Mouse (Mus musculus) myocyte (in vitro differentiated cells): Measurements from ENCODE around the gene Hax1. TPM values are rescaled to one million over a fixed set of nuclear protein-coding genes. Genes with fewer than 3 reads are reported as not detected.

Experiments used
- H3K27me3 ChIP-seq: one replicate; pipeline ENCODE4 v1.6.1; 2011; ENCODE audit not compliant: control insufficient read depth, insufficient read depth, insufficient read length
- H3K36me3 ChIP-seq: one replicate; pipeline ENCODE4 v1.6.1; 2011; ENCODE audit not compliant: control insufficient read depth, insufficient read depth
- H3K4me2 ChIP-seq: one replicate; pipeline ENCODE4 v1.6.1; 2011; ENCODE audit warnings: low read depth, control low read depth
- H3K4me3 ChIP-seq: one replicate; pipeline ENCODE4 v1.5.1; 2011; ENCODE audit warnings: mild to moderate bottlenecking, control low read depth, moderate library complexity
- H3K79me2 ChIP-seq: one replicate; pipeline ENCODE4 v1.6.1; 2011; ENCODE audit not compliant: control insufficient read depth, insufficient read depth
- H3ac ChIP-seq: one replicate; pipeline ENCODE4 v1.6.1; 2011; ENCODE audit not compliant: control insufficient read depth, insufficient read length
- CEBPB ChIP-seq: IDR thresholded peaks from 2 replicates; pipeline ENCODE4 v1.6.1; 2011; ENCODE audit warnings: mild to moderate bottlenecking, moderate library complexity; ENCODE audit not compliant: poor library complexity, insufficient read depth, severe bottlenecking
- E2F4 ChIP-seq: IDR thresholded peaks from one replicate; pipeline ENCODE4 v1.6.1; 2011; ENCODE audit warnings: mild to moderate bottlenecking, control low read depth, moderate library complexity; ENCODE audit not compliant: insufficient read depth
- MAX ChIP-seq: IDR thresholded peaks from one replicate; pipeline ENCODE4 v1.6.1; 2011; ENCODE audit warnings: low read depth, mild to moderate bottlenecking, control low read depth
- MYOD1 ChIP-seq, 3 experiments: IDR thresholded peaks; one replicate each; pipeline ENCODE4 v1.6.1; 2011; ENCODE audit warnings: control low read depth in 2 of 3, low read depth in 2 of 3, mild to moderate bottlenecking in 2 of 3, moderate library complexity in 1 of 3; ENCODE audit not compliant: insufficient read length in 2 of 3, control insufficient read depth in 1 of 3
- MYOG ChIP-seq, 3 experiments: IDR thresholded peaks; one replicate each; pipeline ENCODE4 v1.6.1; 2011; ENCODE audit warnings: control low read depth in 2 of 3, low read depth in 2 of 3, mild to moderate bottlenecking in 2 of 3; ENCODE audit not compliant: insufficient read length in 2 of 3, control insufficient read depth in 1 of 3, insufficient read depth in 1 of 3
- POLR2A ChIP-seq: IDR thresholded peaks from one replicate; pipeline ENCODE4 v1.6.1; 2011; ENCODE audit warnings: low read depth, mild to moderate bottlenecking, control low read depth, moderate library complexity; ENCODE audit not compliant: insufficient read length
- POLR2AphosphoS2 ChIP-seq: IDR thresholded peaks from one replicate; pipeline ENCODE4 v1.6.1; 2011; ENCODE audit warnings: low read depth, control low read depth; ENCODE audit not compliant: insufficient read length
- REST ChIP-seq: IDR thresholded peaks from one replicate; pipeline ENCODE4 v1.6.1; 2011; ENCODE audit warnings: mild to moderate bottlenecking, control low read depth, moderate library complexity; ENCODE audit not compliant: insufficient read depth, insufficient read length
- SRF ChIP-seq: IDR thresholded peaks from one replicate; pipeline ENCODE4 v1.6.1; 2011; ENCODE audit warnings: low read depth; ENCODE audit not compliant: control insufficient read depth, insufficient read length
- TCF12 ChIP-seq: IDR thresholded peaks from one replicate; pipeline ENCODE4 v1.6.1; 2011; ENCODE audit warnings: mild to moderate bottlenecking, control low read depth; ENCODE audit not compliant: poor library complexity, insufficient read depth, severe bottlenecking
- TCF3 ChIP-seq: IDR thresholded peaks from one replicate; pipeline ENCODE4 v1.6.1; 2011; ENCODE audit warnings: low read depth, control low read depth; ENCODE audit not compliant: insufficient read length
- USF1 ChIP-seq: IDR thresholded peaks from one replicate; pipeline ENCODE4 v1.6.1; 2011; ENCODE audit warnings: low read depth, mild to moderate bottlenecking, control low read depth, moderate library complexity
- polyA plus RNA-seq: library from polyadenylated mRNA; unstranded; fragments of >200 nt; fragmentation: generic; extraction: Trizol; gene quantifications from one replicate; pipeline ENCODE4 v1.2.1, GENCODE M21; 2012; ENCODE audit warnings: missing spikeins

Gene Hax1
- polyA plus RNA-seq, 1 experiment: 400 TPM

DNA sequence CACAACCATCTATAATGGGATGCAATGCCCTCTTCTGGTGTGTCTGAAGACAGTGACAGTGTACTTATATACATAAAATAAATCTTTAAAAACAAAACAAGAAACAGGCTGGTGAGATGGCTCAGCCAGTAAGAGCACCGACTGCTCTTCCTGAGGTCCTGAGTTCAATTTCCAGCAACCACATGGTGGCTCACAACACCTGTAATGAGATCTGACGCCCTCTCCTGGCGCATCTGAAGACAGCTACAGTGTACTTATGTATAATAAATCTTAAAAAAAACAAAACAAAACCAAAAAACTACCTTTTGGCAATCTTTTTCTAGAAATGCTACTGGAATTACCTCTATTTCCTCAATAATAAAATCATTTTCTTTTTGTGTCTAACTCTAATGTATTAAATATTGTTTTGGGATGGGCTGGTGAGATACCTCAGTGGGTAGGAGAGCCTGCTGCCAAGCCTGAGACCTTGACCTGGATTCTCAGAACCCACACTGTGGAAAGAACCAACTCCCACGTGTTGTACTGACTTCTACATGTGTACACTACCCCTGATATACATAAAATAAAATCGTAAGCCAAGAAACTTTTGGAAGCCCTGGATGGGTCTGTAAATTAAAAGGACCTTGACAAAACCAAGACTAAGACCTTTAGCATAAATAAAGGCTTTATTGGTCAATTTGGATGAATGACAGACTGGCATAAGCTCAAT, 3.6 kb downstream of the Hax1 start:
- Histone ChIP-seq H3K27me3 (no peaks in the 10 kb centered on the region), H3K79me2 (peaks cover 18% of the 10 kb centered on the region), H3K4me3 (no peak overlapping the region), H3K4me2 (no peak overlapping the region), H3K36me3 (peaks cover 40% of the 10 kb centered on the region), H3ac (no peak overlapping the region)
- no peak for TF ChIP-seq MYOG (IDR thresholded peaks at IDR 0.05; ENCODE audit: control insufficient read depth in 1 of 3, insufficient read depth in 1 of 3, insufficient read length in 2 of 3, low read depth in 2 of 3)
- TF ChIP-seq POLR2A: no peak
- no peak for TF ChIP-seq POLR2AphosphoS2
- TF ChIP-seq CEBPB: no peak
- TF ChIP-seq REST: no peak
- TF ChIP-seq MYOD1 (IDR thresholded peaks at IDR 0.05; ENCODE audit: control insufficient read depth in 1 of 3, insufficient read length in 2 of 3, low read depth in 2 of 3): no peak
- TF ChIP-seq SRF: no peak
- no peak for TF ChIP-seq MAX

- Histone ChIP-seq H3K36me3 (peaks cover 4% of the 10 kb centered on the region), H3K27me3 (no peaks in the 10 kb centered on the region), H3K4me3 (no peak overlapping the region), H3K4me2 (no peak overlapping the region), H3K79me2 (no peaks in the 10 kb centered on the region), H3ac (no peak overlapping the region)
- TF ChIP-seq MYOG (IDR thresholded peaks at IDR 0.05; ENCODE audit: control insufficient read depth in 1 of 3, insufficient read depth in 1 of 3, insufficient read length in 2 of 3, low read depth in 2 of 3) (no peak), SRF (no peak), CEBPB (no peak), REST (no peak), MAX (no peak), POLR2AphosphoS2 (no peak)
These were observed 10.8 kb downstream of the Hax1 start for GRCm38 (mm10) chr3:89987822-89988221.

DNA sequence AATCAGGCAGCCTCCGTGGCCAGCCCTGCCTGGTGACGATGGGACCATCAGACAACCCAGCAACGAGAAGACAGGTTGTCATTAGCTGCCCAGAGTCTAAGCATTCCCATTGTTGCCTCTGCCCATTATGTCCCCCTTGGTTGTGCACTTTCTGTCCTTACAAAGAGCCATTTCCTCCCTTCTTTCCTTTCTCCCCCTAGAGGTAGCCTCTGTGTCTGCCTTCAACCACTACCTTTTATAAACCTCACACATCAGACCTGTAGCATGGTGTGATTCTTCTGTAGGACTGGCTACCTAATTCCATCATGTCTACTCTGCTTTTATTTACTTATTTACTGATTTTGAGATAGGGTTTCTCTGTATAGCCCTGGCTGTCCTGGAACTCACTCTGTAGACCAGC, 11.4 kb downstream of the Hax1 start:
- no peak for TF ChIP-seq SRF
- TF ChIP-seq POLR2A: no peak
- TF ChIP-seq REST: no peak
- TF ChIP-seq MYOG (IDR thresholded peaks at IDR 0.05; ENCODE audit: control insufficient read depth in 1 of 3, insufficient read depth in 1 of 3, insufficient read length in 2 of 3, low read depth in 2 of 3): no peak
- no peak for TF ChIP-seq CEBPB
- TF ChIP-seq POLR2AphosphoS2: no peak
- TF ChIP-seq TCF3: no peak
- TF ChIP-seq USF1: no peak
- no peak for TF ChIP-seq TCF12
- TF ChIP-seq MAX: no peak
- no peak overlapping the region for H3K4me2 ChIP-seq
- no peak overlapping the region for H3K4me3 ChIP-seq
- no peaks in the 10 kb centered on the region for H3K79me2 ChIP-seq
- no peaks in the 10 kb centered on the region for H3K27me3 ChIP-seq
- H3ac ChIP-seq: no peak overlapping the region
- no peaks in the 10 kb centered on the region for H3K36me3 ChIP-seq

GRCm38 (mm10) chr3:89982426-89982825, 16.2 kb downstream of the Hax1 start:
- Histone ChIP-seq H3K27me3 (no peaks in the 10 kb centered on the region), H3K4me3 (no peak overlapping the region), H3ac (no peak overlapping the region), H3K36me3 (no peaks in the 10 kb centered on the region), H3K79me2 (no peaks in the 10 kb centered on the region), H3K4me2 (no peak overlapping the region)
- TF ChIP-seq SRF (no peak), CEBPB (no peak), POLR2AphosphoS2 (no peak), MYOG (IDR thresholded peaks at IDR 0.05; ENCODE audit: control insufficient read depth in 1 of 3, insufficient read depth in 1 of 3, insufficient read length in 2 of 3, low read depth in 2 of 3) (no peak), TCF3 (no peak), POLR2A (no peak), E2F4 (no peak), REST (no peak), USF1 (no peak), MAX (no peak)

GRCm38 (mm10) chr3:89976859-89977258, 21.7 kb downstream of the Hax1 start:
- H3K4me2 ChIP-seq: no peak overlapping the region

More at GRCm38 (mm10) chr3:89976859-89977258, 21.7 kb downstream of the Hax1 start:
- Histone ChIP-seq H3K27me3 (no peaks in the 10 kb centered on the region), H3K79me2 (no peaks in the 10 kb centered on the region), H3K36me3 (no peaks in the 10 kb centered on the region), H3K4me3 (no peak overlapping the region), H3ac (no peak overlapping the region)
- no peak for TF ChIP-seq SRF
- TF ChIP-seq MAX: no peak
- TF ChIP-seq REST: no peak
- no peak for TF ChIP-seq E2F4
- TF ChIP-seq CEBPB: no peak
- no peak for TF ChIP-seq TCF3
- TF ChIP-seq USF1: no peak
- no peak for TF ChIP-seq MYOD1 (IDR thresholded peaks at IDR 0.05; ENCODE audit: control insufficient read depth in 1 of 3, insufficient read length in 2 of 3, low read depth in 2 of 3)
- no peak for TF ChIP-seq MYOG (IDR thresholded peaks at IDR 0.05; ENCODE audit: control insufficient read depth in 1 of 3, insufficient read depth in 1 of 3, insufficient read length in 2 of 3, low read depth in 2 of 3)
- TF ChIP-seq TCF12: no peak
- TF ChIP-seq POLR2A: no peak
- TF ChIP-seq POLR2AphosphoS2: no peak
